Mouse (Mus musculus) right cerebral cortex, postnatal 4 days (tissue): ENCODE data around the gene Gm49394.
A peak's percentile ranks its signal among the peaks of the same experiment; 100 is the strongest.

ENCODE experiments used
- DNase-seq: peaks from one replicate; pipeline ENCODE4 v3.0.0-alpha.2; 2022

Gm49394 gene

DNA sequence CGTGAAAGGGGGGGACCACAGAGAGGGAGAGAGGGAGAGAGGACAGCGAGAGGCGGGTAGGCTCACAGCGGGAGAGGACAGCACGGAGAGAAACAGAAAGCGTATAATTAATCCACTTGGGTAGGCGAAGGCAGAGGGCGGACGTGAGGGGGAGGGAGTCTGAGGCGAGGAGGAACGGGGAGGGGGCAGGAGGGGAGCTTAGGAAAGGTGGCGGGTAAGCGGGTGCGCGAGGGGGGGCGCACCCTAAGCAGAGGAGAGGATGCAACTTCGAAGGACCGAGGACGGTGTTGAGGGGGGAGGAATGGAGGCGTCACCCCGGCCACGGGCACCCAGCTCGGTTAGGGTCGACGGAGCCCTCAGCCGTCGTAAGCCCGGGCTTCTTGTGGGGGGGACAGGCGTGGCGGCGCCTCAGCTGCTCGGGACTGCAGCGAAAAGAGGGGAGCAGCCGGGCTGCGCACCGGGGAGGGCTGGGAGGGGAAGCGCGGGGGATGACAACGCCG is 11.0 kb downstream of the Gm49394 start:
- no peak for DNase-seq

DNA sequence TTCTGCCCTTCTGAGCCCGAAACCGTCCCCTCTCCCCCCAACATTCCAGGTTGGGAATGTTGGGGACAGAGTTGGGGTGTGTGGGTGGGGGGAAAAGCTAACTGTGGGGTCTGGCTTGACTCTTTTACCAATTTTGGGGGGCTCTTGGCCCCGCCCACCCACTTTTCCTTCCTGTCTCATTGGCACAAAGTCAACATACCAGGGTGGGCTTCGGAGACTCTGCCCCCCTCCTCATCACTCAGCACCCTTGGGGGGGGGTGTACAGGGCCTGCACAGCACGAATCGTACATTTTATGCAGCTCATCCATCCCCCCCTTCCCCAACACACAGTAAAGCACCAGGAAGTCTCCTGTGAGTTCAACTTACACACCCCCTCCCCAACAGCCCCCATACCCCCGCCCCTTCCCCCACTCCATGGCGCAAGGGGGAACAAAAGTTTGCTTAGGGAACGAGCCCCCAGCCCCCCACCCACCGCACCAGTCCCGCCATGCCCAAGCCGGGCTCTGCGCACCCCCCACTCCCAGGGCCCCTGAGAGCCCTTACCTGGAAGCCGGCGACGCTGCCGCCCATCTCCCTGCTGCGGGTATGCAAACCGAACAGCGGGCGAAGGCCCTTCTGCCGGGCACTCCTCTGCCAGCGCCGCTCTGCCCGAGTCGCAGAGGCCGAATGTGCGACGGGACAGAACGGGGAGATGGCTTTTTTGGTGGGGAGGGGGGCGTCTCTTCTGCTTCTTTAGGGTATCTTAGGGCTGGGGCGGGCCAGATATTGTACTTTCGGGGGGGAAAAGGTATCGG is 11.7 kb downstream of the Gm49394 start:
- DNase-seq: no peak

DNA sequence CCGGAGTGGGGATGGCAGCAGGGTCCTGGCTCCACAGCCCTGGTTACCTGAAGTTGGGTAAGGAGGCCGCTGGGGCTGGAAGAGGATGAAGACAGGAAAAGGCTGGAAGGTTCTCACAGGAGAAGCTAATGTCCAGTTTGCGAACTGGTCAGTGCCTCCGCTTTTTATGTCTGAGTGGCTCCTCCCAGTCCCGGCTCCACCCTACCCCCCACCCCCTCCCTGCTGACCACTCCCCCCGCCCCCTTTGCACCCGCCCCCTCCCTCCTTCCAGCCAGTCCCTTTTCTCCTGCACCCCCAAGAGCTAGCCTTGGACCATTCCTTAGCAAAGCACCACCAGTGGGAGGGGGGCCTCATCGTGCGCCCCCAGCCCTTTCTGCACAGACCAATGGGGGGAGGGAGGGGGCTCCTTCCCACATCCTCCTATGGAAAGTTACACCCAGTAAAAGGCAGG is 12.4 kb downstream of the Gm49394 start:
- DNase-seq: no peak

DNA sequence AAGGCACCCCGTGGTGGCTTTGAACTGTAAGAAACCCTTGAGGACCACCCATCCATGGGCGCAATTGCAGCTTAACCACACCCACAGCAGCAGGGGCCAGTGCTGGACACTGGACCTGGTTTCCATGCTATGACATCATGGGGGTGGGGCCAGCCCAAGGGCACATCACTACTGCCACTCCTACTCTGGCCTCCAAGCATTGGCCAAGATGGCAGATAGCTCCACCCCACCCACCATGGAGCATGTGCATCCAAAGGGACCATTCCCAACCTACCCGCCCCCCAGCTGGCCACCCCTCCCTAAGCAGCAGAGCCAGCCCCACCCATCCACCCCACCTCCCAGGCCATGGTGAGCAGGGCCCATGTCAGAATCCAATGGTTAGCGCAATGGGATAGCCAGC is 13.7 kb downstream of the Gm49394 start:
- DNase-seq: no peak

DNA sequence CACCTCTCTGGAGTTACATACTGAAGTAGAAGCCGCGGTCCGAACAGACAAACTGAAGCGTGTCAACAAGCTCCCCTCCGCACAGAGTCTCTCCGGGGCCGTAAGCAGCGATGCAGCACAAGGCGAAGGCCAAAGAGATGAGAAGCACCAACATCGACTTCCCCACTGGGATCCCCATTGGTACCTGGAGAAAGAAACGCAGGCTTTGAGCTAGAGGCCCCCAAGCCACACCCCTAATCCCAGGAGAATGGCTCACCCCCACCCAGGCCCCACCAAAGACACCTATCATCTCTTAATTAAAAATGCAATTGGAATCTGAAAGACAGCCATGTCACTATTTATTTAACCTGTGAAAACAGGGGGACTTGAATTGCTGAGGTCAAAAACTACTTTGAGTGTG is 14.1 kb downstream of the Gm49394 start:
- no peak for DNase-seq

DNA sequence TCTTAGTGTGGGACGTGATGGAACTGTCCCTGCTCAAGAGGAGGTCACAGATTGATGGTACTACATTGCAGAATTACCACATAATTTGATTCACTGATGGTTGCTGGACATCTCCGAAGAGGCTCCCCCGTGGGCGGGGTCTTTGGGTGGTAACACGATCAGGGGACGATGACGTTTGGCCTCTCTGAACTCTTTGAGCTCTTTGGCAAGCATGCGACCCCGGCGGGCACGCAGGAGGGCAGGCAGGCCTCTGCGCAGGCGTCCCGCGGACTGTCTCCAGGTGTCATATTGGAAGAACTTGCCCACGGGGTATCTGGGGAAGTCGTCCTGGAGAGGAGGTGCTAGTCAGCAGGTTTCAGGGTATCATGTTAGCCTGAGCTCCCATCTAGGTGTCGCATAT is 16.0 kb downstream of the Gm49394 start:
- no peak for DNase-seq

DNA sequence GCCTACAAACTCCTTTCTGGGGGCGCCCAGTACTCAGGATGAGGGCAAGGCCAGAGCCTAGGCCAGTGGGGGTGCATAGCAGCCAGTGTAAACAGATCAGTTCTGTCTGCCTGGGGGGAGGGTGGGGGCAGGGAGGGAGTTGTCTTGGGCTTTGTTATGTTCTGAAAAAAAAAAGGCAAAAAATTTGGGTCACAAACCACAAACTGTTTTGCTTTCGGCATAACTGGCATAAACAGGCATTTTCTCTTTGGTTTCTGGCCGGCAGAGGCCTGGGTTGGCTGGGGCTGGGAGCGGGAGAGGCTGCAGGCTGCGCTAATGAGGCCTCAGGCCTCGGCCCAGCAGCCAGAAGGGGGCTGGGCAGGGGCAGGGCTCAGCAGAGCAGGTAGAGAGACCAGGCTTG is 23.1 kb downstream of the Gm49394 start:
- no peak for DNase-seq

DNA sequence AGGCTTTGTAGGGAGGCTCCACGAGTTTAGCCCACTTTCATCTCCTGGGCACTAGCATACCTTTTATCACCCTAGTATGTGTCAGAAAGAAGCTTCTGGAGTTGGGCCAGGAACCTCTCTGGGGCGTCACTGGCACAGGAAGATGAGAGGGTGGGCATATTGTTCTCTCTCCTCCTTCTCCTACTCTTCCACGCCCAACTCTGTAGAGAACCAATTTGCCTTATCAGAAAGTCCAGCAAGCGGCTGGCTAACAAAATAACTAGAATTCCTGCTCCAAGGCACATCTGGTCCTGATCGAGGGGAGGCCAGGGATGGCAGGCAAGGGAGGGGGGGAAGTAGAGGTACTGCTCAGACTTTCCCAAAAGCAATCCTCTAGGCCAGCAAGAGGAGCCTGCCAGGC is 24.7 kb downstream of the Gm49394 start:
- DNase-seq: no peak

DNA sequence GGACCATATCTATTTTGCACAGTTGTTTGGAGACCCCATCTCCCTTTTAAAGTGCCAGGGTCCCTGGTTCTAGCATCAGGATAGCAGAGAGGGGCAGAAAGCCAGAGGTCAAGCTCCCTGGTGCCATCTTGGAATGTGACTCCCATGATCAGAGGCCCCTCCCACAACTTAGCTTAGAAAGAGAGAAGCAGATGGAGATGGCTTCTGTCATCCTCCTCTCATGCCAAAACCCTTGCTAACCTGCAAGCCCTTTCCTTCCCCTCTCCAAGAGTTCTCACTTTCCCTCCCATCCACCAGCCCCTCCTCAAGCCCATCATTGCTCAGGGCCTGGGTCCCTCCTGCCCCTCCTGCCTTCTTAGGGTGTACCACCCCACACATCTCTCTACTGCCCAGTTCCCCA is 33.6 kb downstream of the Gm49394 start:
- no peak for DNase-seq

DNA sequence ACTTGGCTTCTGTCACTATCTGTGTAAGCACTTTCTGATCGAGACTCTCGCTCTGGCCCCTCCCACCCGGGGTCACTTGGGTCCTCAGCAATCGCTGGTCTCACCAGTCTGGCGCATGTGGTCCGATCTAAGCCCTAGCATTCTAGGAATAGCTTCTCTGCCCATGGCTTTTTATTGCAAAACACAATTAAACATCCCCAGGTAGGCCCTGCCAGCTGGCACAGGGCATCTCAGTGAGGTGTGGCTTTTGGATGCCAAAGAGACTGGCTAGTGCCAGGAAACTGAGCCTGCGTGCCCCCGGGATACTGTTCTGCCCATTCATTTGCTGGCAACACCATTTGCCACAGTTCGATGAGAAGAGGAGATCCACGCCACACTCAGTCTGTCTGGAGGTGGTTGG is 39.1 kb downstream of the Gm49394 start:
- no peak for DNase-seq

DNA sequence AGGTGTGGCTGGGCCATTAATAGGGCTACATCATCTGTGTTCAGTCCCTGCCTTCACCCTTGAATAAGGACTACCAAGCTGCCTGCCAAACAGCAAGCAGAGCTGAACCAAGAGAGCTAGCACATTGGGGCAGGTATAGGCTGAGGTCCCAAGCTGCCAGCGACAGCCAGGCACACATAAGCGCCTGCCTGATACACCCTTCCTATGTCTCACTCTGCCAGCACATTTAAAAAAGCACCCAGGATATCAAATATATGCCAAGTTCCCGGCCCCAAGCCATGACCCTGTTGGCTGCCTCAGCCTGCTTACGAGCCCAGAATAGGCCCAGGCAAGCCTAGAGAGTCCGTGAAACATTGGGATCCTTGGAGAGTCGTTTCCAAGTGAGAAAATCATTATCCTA is 39.9 kb downstream of the Gm49394 start:
- DNase-seq: no peak

DNA sequence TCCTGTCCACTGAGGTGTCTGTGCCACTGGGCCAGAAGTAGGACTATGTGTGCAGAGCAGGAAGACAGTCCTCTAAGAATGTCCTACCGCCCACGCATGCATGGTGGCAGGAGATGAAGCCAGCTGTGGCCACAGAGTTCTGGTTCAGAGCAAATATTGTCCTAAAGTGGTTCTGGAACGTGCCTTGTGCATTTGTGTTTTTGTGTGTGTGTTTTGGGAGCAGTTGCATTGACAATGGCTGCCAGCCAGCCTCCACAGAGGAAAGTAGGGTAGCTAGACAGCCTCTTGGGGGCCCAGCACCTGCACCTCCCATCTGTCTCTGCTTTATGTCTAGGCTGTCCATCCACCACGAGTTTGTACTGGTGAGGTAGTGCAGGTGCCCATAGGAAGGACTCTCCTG is 47.6 kb downstream of the Gm49394 start:
- no peak for DNase-seq

DNA sequence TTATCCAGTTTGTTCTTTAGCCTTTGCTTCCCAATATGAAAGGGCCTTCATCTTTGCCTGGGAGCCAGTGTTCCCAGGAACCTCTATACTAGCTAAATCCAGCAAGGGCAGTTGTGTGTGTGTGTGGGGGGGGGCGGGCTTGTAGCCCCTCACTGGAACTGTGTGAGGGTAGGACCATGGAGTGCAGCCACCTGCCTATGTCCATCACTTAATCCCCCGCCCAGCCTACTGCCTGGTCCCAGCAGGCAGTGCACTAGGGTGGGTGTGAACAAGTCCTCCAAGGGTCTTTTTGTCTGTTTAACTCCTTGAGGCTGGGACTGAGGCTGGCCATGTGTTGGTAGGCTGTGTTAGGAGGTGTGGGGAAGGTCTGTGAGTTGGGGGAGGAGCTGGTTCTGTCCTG is 56.7 kb downstream of the Gm49394 start:
- DNase-seq: no peak

DNA sequence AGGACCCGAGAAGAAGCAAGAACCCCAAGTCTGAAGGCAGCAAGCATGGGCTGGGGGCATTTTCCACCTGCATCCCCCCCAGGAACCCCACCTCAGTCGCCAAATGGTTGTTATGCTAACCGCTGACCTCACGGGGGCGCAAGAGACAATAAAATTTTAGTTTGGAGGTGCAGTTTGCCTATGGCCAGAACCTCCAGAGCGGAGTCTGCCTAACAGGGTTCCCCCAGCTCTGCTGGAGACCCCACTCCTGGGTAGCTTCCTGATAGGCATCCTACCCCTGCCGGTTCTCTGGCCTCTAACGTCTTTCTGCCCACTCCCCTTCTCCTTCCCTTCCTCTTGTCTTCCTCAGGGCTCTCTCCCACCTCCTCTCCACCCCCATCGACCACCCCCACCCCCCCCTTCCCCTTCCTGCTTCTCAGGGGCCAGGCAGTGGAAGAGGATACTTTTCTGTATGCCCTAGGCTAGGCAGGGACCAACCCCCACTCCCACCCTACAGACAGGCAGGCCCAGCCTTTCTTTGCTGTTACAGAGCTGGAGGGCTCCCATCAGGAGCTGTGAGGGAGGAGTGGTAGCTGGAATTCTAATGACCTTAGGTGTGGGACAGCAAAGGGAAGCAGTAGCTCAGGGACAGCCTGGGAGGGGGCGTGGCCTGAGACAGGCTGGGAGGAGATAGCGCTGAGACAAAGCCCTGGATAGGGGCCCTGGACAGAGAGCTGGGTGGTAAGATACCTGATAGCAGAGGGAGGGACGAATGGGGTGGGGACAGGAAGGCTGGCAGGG is 58.9 kb downstream of the Gm49394 start:
- peak; percentile 74 for DNase-seq

DNA sequence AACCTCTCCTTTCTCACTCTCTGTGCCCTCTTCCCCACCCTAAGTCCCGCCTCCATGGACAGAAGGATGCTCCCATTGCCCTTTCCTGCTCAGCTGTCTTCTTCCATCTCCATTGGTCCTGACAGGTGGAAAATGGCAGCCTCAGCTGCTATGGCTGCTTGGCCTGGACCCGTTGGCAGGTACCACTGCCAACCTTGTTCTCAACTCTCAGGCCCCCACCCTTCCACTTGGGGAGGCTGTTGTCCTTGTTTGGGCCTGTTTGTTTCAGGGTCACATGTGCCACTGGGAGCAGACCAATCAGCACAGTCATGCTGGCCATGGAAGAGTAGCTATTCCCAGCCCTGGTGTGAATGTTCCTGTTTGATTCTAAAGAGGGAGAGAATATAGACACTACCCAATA is 68.8 kb downstream of the Gm49394 start:
- no peak for DNase-seq
